Mouse (Mus musculus) CD4-positive, CD25-positive, alpha-beta regulatory T cell, adult 4 months (primary cell): ENCODE measurements around the gene Sox6. TPM values are rescaled to one million over a fixed set of nuclear protein-coding genes. Genes with fewer than 3 reads are reported as not detected.
"Not testable (repeated sequence)": the region's sequence is repeated elsewhere in the genome, so short reads cannot be mapped to it uniquely, and the experiment has no call there.

Experiments used
- ATAC-seq: one replicate; pipeline ENCODE4 v1.8.0; 2017
- polyA plus RNA-seq, 2 experiments: library from polyadenylated mRNA; unstranded; fragments of 100-300 nt; shearing (Covaris generic); gene quantifications; one replicate each; pipeline ENCODE4 v1.2.1; 2017

Gene Sox6
- polyA plus RNA-seq, 2 experiments from 2014 or later, result not detected

DNA sequence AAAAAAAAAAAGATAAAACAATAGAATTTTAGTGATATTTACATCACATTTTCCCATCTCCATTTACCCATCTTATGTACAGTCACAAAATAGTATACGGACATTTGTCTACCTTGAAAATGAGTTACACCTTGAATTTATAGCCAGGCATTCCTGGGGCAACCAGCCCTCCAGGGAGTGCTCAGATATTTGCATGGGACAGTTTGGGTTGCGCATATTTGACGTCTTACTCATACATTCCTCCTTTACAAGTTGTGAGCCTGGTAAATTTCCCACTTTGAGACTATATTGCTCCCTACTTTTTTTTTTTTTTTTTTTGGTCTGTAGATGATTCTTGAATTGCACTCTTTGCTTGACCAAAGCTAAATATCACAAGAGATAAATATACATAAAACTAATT, 407.9 kb downstream of the Sox6 start:
- no peak for ATAC-seq

DNA sequence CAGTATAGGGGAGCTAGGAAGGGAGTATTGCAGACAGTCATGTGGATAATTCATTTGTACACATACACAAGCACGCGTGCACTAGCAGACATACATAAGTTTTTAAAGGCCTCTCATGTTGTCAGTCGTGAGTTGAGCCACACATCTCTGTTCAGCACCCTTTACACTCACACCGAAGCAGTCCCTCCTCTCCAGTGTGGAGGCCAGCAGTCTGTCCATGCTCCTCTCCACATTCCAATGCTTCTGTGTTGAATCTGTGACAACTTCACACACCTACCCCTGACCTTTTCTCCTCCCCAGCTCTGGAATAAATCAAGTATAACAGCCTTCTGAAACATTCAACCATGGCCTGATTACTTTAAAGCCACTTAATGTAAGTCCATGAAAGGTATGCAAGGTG, 408.3 kb downstream of the Sox6 start:
- ATAC-seq, result no peak

DNA sequence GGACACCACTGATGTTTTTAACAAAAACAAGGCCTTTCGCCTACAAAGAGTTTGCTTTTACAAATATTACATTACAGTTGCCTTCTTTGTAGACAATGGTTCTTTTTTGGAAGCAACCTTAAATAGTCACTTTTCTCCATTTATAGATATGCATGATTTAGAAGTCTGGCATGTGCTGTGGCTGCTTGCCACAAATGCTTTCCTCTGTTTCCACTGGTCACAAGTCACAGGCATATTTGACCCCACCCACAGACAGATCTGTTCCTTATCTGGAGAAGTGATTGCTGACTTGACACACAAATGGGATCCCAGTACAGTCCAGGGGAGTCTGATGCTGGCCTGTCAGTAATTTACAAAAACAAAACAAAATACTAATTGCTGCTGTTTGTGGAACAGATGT, 409.8 kb downstream of the Sox6 start:
- ATAC-seq, result no peak

DNA sequence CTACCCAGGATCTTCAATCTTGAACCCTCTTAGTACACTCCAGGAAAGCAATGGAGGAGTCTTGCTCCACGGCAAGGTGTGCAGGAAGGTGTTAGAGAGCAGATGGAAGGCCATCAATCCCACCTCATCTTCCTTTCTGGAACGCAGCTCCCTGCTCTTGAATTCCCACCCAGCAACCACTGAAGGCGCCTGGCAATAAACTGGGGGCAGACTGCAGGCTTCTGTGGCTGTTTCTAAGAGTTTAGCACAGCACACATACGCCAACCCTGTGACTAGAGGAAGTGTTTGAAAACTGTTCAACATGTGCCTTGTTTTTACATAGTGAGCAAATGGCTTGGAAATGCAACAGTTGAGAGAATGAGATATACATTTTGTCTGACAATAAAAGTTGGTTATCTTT, 412.6 kb downstream of the Sox6 start:
- ATAC-seq, result no peak

DNA sequence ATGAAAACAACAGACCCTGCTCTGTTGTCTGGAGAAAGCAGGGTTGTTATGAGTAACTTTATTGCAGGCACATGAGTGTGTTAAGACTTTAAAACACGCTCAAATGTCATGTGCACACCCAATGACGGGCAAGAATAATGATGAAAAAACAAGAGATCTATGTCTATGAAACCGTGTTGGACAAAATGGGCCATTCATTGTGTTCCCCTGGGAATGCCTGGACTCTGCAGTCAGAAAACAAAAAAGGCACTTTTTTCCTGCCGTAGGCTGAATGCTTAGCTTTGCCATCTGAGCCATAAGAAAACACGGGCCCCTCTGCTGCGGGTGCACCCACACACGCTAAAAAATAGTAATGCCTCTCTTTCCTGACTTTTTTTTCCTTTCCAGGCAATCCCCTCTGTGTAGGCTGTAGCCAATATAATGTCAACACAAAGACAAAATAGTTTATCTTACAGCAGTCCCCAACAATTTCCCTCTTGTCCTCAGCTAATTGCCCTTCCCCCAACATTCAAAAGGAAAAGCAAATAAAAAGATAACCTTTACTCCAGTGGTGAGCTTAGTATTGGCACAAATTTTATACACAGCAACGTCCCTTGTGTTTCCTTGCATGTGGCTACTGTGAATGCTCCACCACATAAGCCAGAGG, 413.6 kb downstream of the Sox6 start:
- no peak for ATAC-seq

DNA sequence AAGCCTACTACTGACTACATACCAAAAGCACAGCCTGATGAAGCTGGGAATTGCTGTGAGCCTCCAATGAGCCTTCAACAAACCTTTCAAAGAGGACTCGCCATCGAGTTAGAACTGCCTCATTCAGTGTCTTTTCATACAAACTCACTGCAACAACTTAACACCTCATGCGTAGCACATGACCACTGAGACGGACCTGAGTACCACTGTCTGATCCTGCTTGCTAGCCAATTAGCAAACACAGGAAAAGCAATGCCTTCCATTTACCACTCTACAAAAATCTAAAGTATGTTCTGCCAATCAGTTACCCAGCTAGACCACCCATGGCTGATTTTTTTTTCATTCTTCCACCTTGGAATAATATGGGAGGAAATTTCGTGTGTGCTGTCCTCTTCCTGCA, 414.1 kb downstream of the Sox6 start:
- ATAC-seq, result no peak

DNA sequence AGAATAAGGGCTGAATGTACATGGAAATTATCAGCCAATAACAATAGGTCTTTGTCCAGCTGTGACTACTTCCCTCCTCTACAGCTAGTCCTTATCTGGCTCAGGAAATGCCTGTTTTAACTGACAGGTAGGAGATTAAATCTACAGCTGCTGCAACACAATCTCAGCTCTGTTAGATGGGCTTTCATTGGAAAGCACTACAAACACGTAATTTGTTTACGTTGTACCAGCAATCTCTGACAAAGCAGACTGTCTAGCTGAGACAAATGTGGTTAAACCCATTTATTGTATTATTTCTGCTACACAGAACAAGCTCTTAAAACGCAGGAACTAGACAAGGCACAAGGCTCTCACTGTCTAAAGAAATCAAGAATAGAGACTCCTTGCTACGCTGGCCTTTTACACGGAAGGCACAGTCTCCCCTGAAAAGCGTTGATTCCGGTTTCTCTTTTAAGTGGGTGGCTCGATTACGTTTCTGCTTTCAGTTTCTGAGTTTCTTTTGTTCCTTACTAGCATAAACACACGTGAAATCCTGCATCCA, 422.8 kb downstream of the Sox6 start:
- peak; percentile 87 for ATAC-seq

DNA sequence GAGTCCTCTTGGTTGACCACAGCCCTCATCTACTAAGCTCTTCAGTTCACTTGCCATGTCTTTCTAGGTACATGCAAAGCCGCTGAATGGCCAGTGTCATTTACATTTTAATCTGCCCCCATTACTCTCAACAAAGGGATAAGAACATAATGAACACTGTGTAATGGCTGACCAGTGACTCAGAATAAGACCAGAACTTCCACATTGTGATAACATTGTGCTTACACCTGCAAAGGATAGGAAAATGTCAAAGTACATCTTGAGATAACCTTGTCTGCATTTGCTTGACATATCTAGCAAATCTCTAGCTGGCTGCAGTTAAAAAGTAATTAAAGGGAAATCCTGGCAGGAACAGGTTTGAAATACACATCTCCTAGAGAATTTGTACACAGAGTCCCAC, 431.1 kb downstream of the Sox6 start:
- no peak for ATAC-seq

DNA sequence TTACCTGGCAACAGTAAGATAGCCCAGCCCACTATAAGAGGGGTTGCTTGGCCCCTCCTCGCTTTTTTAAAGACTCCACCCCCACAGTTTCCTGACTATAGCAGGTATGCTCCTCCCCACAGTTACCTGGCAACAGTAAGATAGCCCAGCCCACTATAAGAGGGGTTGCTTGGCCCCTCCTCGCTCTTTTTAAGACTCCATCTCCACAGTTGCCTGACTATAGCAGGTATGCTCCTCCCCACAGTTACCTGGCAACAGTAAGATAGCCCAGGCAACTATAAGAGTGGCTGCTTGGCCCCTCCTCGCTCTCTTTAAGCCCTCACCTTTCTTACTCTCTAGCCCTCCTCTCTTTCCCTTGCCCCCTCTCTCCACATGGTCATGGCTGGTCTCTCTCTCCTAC, 432.5 kb downstream of the Sox6 start:
- ATAC-seq, result not testable (repeated sequence)

DNA sequence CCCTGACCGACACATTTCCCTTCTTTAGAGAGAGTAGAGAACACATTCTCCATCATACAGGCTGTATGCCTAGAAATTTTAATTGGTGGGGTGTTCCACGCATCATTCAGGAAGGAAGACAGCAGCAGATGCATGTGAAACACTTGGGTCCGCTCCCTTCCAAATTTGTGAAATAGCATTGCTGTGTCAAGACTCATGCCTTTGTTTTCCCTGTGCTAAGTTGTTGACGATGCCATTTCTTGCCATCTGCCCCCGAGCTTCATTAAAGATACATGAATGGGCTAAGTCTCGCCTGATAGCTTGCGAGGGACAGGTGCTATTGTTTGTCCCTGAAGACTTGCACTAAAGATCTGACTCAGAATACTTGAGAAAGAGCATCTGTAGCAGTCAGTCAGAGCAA, 433.7 kb downstream of the Sox6 start:
- no peak for ATAC-seq

DNA sequence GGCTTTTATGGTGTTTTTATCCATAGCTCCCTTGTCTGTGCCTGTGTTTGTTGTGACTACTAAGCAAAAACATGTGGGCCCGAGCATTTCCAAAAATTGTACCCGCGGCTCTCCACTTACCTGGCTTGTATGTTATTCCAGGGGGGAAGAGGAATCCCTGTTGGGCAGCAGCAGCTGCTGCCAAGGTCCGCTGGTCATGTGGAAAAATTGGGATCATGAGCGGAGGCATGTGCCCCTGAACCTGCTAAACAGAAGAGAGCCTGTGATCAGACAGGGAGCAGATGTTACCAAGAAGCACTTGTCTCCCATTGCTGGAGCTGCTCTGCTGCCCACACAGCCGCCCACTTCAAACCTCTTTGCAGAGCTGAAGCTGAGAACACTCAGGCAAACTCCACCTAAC, 441.2 kb downstream of the Sox6 start:
- no peak for ATAC-seq

DNA sequence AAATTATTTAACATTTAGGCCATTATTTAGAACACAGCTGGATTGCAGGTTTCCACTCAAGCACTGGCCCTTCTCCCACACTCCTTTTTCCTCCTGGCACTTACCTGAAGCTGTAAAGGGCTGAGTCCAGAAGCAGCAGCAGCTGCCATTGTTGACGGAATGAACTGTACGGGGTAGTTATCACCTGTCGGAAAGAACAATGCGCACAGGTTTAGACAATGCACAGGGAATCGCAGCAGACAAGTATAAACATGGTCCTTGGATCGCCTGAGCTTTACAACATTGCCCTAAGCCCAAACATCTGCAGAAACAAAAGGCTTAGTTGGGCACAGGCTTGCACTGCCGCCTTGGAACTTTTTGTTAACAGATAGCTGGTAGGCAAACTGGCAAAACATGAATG, 458.1 kb downstream of the Sox6 start:
- no peak for ATAC-seq

DNA sequence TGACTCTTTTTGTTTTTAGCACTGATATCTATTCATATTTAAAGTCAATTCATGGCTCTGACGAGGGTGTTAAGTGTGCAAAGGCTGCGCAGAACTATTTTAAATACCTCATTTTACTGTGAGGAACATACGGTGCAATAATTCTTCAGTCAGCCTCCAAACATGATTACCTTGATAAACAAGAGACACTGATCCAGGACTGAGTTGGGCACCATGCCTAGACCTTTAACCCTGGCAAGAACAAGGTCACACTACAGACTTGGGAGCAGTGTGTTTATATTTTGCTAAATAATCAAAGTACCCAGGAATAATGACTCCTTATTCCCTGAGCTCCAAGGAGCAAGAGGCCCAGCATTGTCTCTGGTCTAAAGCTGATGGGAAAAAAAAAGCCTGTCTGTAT, 458.8 kb downstream of the Sox6 start:
- no peak for ATAC-seq

DNA sequence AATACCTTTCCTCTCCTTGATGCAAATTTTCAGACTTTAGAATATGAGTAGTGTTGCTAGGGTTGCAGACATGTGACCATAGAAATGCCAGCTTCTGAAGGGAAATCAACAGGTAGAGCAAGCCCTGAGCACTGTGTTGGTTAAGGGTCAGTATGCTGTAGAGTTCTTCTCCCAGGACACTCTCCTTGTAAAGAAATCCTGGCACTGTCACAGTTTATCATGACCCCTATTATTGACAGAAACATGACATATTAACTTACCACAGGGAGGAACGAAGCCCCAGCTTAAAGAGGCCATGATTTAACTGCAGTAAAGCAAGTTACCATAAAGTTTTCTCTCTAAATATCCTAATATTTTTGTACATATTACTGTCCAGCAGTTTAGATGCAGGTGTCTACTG, 462.2 kb downstream of the Sox6 start:
- ATAC-seq, result no peak

DNA sequence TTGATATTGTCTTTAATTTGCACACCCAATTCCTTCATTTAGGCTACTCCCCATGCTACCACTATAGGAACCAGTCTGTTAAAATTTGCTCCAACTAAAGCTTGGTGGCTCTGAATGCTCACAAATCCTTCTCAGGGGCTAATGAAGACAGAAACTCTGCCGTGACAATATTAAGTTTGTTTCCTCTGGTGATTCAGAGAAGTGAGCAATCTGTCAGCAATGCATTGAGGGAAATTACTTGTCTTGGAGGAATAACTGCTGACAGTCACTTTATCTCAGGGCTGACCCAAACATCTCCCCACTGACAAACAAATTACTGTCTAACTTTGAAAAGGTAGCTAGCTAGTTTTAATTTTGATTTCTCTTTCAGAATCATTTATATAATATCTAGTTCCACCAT, 463.8 kb downstream of the Sox6 start:
- no peak for ATAC-seq

DNA sequence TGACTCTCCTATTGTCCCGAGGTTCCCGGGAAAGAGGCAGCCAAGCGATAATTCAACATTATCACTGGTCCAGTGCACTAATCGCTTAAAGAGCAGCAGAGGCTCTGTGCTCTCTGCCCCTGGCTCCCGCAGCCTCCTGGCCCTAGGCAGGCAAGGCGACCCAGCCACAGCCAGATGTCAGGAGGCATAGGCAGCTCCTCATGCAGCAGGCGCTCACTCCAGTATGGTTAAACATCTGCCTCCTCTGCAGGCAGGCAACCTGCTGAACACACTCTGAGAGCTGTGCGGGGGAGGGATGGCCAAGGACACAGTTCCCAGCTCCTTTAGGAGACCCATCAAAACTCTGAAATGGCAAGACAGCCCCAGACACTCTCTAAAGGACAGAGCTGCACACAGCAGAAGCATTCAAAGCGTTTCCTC, 469.8 kb downstream of the Sox6 start:
- ATAC-seq, result no peak

DNA sequence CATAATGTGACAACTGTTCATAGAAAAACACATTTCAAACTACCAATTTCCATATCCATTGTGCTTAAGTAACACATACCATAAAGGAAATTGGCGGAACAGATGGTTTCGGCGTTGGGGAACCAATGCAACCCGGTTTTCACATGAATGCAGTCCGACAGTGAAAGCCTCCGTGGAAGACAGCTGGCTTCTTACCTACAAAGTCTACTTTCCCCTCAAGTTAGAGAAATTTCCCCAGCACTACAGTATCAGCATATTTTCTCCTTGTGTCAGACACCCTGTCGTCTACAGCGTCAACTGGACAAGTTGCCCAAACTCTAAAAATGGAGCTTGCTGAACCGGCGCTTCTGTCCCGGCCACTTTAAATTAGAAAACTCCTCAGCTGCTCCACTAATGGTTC, 470.3 kb downstream of the Sox6 start:
- ATAC-seq, result no peak

DNA sequence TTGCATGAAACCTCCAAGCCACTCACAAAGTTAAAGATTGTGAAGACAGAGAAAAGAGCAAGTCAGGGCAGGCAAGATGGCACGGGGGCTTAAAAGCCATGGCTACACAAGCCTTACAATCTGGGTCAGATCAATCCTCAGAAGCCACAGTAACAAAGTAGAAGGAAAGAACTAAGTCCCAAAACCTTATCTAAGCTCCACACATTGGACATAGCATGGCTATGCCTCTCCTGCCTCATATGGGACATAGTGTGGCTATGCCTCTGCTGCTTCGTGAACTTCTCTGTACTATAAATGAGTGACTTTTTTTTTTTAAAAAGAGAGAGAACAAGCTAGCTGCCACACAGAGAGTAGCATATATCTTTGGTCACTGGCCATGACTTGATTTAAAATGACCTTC, 471.8 kb downstream of the Sox6 start:
- no peak for ATAC-seq

DNA sequence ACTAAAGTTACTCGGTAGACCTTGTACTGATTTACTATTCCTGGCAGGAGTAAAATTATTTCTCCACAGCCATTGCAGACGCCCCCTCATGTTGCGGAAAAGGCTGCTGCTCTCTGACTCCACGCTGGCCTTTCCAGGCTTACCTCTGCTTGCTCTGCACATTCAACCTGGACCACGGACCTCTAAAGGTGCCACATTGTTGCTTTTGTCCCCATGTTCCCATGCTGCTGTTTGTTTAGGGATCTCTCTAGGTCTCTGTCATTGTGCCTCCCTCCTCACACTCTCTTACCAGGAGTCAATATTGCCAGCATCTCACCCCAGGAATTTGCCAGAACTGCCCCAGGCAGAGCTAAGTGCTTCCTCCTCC, 473.6 kb downstream of the Sox6 start:
- no peak for ATAC-seq

DNA sequence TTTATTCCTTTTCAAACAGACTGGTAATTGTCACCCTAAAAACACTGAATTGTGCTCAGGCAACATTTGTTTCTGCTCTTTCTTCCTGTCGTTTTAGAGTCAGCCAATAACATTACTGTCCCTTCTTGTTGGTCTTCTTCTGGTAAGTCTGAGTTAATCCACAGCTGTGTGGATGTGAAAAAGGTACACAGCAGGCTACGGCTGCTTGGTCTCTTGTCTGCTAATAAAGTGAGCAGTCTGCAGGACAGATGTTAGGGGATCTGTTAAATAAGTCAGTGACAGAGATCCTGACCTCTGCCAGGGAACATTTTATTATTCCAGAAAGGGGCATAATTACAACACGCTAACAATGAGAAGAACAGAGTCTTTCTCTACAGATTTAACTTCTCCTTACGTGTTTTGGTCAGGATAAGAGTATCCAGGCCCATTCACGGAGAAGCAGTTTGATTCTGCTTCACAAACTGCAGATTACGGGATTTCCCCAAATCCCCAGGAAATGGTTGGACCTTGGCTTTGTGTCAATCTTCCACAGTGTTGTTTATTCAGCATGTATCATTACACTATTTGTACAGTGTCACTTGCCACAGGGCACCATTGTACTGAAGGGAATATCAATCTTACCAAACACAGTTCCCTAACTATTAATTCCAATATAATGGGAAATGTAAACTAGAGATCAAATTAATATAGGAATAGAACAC, 474.1 kb downstream of the Sox6 start:
- no peak for ATAC-seq

DNA sequence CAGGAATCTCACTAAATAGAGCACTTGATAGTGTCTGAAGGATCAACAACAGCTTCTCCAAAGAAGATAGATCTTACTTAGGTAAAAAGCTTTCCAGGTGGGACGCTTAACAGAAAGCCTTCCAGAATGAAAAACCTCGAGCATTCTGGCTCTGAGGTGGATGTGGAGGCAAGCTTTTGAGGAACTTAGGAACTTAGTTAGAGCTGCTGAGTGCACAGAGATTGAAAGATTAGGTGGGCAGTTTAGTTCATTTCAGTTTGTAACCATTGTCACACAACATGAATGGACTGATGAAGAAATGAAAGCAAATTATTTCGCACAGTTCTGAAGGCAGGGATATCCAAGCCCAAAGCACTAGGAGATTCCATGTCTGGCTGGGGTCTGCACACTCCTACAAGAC, 481.9 kb downstream of the Sox6 start:
- ATAC-seq, result no peak

DNA sequence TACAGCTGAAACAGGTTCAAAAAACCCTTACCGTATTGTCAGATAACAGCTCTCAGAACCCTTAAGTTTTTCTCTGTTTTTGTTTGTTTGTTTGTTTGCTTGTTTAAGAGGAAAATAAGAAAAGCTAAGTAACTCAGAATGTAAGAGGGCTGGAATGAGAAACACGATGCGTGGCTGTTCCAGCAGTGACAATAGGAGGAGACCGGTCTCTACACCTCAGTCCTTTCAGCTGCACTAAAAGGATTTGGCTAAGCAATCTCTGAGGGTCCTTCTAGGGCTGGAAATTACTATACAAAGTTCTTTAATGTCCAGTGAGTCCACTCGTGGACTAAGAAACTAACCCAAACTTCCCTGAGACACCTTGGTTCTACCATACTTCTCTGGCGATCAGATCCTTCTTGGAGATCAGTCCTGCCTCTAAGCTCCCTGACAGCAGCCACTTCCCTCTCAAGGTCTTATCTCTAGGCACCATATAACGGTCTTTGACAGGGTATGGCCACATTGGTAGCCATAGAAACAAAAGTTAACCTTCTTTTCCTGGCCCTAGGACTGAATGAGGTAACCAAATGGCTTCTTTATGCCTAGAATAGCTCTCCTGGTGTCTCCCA, 488.3 kb downstream of the Sox6 start:
- ATAC-seq, result no peak

DNA sequence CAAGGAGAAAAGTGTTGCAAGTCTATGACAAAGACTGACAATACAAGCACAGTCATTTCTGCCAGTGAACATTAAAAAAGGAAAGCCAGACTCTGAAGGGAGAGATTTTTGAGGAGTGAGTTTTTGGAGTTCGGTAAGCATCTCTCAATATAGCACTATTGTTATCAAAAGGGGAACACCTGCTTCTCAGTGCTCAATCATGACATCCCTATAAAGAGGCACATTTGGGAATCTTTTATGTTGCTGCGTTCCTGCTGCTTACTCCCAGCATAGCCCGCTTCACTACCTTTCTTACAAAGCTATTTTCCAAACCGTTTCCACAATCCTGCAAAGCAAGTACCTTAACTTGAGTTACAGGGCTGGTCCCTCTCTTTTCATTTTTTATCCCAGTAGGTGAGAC, 488.9 kb downstream of the Sox6 start:
- no peak for ATAC-seq
